Mouse (Mus musculus): ENCODE measurements around the gene Ccdc173.
"Not testable (repeated sequence)": the region's sequence is repeated elsewhere in the genome, so short reads cannot be mapped to it uniquely, and the experiment has no call there.

Ccdc173 gene

GRCm38 (mm10) chr2:69789429-69790069, at the start of gene Ccdc173, which contains the start of gene Phospho2:
Gene Ccdc173 (minus strand): TSS chr2:69789575.
Gene Phospho2 (plus strand): TSS chr2:69789623.
- peak; percentile 99 for DNase-seq

DNA sequence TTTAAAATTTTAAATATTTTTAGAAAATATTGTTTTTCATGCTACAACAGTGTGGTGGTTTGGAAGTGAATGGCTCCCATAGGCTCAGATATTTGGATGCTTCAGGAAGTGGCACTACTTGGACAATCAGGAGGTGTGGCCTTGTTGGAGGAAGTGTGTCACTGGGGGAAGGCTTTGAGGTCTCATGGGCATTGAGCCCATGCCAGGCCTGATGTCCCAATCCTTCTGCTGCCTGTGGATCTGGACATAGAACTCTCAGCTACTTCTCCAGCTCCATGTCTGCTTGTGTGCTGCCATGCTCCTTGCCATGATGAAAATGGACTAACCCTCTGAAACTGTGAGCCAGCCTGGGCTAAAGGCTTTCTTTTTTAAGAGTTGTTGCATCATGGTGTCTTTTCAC, 49.3 kb upstream of the Ccdc173 start:
- DNase-seq = no peak

GRCm38 (mm10) chr2:69837996-69838395, 48.6 kb upstream of the Ccdc173 start:
- DNase-seq = no peak

GRCm38 (mm10) chr2:69837244-69837967, 48.0 kb upstream of the Ccdc173 start:
- no peak for DNase-seq

GRCm38 (mm10) chr2:69830116-69830515, 40.7 kb upstream of the Ccdc173 start:
- DNase-seq = no peak

DNA sequence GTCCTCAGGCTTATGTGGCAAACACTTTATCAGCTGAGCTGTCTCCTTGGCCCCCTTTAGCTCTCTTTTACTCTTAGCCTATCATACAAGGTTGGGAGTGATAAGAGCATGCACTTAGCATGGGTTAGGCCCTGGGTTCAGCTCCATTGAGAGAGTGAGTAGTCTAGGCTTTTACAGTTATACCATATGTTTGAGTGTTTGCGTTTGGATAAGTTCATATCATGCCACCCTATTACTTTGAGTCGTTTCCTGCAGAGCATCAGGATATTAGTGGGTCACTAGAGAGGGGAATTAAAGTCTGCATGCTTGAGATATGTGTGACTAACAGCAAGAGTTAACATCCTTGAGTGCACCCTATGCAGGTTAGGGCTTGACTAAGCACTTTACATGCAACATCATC, 40.3 kb upstream of the Ccdc173 start:
- no peak for DNase-seq

GRCm38 (mm10) chr2:69828031-69828430, 38.7 kb upstream of the Ccdc173 start:
- no peak for DNase-seq

- DNase-seq = no peak
These were observed 37.0 kb upstream of the Ccdc173 start for GRCm38 (mm10) chr2:69826380-69826779.

- DNase-seq = no peak
These were observed 36.5 kb upstream of the Ccdc173 start for GRCm38 (mm10) chr2:69825898-69826297.

- DNase-seq = peak; percentile 62
These were observed 33.8 kb upstream of the Ccdc173 start for GRCm38 (mm10) chr2:69823129-69823677.

DNA sequence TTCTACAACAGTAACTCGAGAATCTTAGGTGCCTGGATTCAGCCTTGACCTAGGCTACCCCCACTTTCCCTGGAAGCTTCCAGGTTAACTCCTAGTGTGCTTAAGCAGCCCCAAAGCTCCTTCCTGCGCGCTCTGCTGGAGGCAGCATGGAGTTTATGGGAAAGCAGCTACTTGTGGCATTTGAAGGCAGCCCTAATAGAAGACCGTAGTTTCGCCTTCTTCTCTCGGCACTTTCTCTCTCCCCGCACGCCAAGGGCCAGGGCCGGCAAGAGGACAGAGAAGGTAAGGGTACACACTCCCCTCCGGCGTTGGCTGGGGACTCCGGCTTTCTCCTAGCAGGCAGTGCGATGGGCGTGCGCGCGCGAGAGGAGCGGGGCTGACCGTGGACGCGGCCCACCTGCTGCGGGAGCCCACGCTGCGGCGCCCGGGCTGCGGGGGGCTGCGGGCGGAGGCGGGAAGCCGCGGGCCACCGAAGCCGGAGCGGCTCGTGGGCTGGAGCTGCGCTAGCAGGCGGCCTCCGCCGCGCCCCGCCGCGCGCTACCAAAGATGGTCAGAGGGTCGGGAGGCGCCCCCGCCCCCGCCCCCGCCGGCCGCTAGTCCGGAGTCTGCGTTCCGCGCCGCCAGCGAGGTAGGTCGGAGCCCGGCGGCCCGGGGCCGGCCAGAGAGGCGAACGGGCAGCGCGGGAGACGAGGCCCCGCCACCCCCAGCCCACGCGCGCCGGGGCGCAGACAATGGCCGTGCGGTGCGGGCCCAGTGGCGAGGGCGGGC, 33.2 kb upstream of the Ccdc173 start:
- peak; percentile 66 for DNase-seq

GRCm38 (mm10) chr2:69821711-69822110, 32.3 kb upstream of the Ccdc173 start, which contains the start of gene Klhl23:
Gene Klhl23 (plus strand): TSS chr2:69821944.
- no peak for DNase-seq

GRCm38 (mm10) chr2:69820201-69820600, 30.8 kb upstream of the Ccdc173 start:
- DNase-seq = no peak

- no peak for DNase-seq
These were observed 29.1 kb upstream of the Ccdc173 start for GRCm38 (mm10) chr2:69818350-69819085.

DNA sequence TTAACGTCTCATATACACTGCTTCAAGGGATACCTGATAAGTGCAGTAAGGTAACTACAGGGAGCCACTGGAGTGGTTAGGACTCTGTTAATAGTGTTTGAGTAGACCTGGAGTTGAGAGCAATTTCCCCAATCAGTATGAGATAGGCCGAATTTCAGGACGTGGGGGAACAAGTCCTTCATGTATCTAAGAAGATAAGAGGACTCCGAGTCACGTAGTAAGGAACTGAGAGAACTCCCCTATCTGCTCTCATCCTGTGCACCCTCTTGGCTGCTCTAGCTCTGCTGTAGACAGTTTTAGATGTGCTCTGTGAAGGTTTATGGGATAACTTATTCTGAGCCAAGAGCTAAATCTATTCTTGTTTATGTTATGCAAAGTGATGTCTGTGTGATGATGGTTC, 27.2 kb upstream of the Ccdc173 start:
- DNase-seq = no peak

- not testable (repeated sequence) for DNase-seq
These were observed 22.0 kb upstream of the Ccdc173 start for GRCm38 (mm10) chr2:69811349-69811748.

DNA sequence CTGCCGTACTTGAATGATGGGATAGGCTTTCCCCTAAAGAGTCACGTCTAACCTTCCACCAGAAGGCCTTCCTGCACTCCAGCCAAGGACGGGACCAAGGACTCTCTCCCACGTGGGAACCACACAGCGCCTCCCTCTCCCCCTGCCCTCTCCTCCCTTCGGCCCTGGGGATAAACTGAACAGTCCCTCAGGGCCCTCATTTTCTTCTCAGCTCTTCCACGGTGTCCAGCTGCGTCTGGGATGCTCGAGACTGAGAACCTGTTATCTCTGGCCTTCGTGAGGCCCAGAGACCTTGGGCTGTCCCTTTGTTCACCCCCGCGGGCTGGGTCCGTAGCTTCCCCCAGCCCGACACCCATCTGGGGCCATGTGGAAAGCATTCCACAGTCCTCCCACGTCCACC, 20.8 kb upstream of the Ccdc173 start:
- no peak for DNase-seq

DNA sequence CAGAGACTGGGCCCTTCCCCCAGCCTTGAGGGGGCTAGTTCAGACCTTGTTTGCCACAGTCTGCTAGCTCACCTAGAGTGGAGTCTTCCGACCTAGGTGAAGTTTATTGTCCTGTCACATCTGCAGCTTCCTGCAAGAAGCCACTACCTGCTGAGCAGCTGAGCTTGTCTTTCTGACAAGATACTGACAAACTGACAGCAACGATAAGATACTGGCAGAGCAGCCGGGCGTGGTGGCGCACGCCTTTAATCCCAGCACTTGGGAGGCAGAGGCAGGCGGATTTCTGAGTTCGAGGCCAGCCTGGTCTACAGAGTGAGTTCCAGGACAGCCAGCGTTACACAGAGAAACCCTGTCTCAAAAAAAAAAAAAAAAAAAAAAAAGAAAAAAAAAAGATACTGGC, 15.3 kb upstream of the Ccdc173 start:
- DNase-seq = not testable (repeated sequence)

DNA sequence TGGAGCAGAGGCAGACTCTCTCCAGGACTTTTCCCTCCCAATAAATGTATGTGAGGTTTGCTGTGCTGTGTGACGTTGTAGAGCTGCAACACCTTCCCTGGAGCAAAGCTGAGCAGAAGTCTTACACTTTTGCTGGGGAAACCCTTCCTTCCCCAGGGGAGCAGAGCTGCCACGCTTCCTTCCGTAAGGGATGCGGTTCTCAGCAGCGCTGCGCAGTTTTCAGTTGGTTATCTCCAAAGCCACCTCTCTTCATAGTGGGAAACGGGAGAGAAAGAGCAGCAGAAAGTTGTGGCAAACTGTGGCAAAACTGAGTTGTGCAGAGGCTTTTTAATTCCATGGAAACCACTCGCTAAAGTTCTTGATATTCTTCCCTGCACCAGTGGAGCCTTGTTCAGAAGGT, 14.4 kb upstream of the Ccdc173 start:
- no peak for DNase-seq

DNA sequence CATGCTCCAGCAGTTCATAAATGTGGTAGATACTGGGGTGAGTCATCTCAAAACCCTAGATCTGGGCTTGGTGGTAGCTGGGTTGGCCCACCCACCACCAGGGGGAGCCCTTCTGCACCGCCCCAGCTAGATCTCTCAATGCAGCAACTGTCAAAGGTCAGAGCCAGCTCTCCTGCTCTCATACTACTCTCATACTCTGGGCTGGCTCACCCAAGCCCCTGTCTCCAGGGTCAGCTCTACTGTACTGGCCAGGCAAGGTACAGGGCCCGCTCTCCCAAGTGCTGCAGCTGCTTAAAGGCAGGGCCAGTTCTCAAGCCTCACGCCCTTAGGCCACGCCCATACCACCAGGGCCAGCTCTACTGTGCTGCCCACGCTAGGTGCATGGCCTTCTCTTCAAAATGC, 13.5 kb upstream of the Ccdc173 start:
- DNase-seq = peak; percentile 58

DNA sequence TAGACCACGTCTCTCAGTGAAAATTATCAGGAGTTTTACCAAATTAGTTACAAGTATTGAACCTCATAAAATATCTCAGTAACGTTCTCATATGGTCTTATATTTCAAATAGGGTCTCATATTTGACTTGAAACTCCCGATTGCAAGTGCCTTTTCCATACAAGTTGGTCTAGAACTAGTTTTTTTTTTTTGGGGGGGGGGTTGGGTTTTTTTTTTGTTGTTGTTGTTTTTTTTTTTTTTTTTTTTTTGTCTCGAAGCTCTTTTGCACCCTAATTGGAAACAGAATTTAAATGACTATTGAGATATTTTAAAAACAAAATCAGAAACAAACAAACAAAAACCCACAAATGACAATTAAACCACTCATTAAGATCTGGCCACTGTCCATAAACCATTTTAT, 1.3 kb upstream of the Ccdc173 start:
- no peak for DNase-seq

- peak; percentile 83 for DNase-seq
These were observed 910 bp upstream of the Ccdc173 start for GRCm38 (mm10) chr2:69790285-69790684.

DNA sequence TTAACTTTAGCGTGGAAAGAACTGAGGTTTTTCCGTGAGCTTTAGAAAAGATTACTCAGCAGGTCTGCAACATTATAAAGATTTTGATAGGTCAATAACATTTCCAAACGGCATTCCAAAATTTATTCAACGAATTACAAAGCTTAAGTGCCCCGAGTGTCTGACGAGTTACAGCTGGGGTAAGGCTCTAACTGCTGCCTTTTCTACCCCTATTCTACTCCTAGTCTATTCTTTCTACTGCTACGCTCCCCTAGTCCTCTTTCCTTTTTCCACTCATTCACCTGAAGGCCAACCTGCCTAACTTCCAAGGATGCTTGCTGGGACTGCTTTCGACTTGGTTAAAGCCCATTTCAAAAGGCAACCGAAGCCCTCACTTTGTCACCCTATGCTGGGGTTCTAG, 401 bp downstream of the Ccdc173 start:
- no peak for DNase-seq
